Mouse (Mus musculus): ENCODE results near the gene Mrpl34.

Mrpl34 gene

GRCm38 (mm10) chr8:71496481-71496880, 31.7 kb downstream of the Mrpl34 start:
- peak; percentile 69 for DNase-seq (ENCODE audit: low spot score)

- no peak for DNase-seq (ENCODE audit: low spot score)
These were observed 32.4 kb downstream of the Mrpl34 start for GRCm38 (mm10) chr8:71497077-71497645.

GRCm38 (mm10) chr8:71497881-71498501, 33.2 kb downstream of the Mrpl34 start:
- no peak for DNase-seq (ENCODE audit: low spot score)

- no peak for DNase-seq (ENCODE audit: low spot score)
These were observed 34.3 kb downstream of the Mrpl34 start for GRCm38 (mm10) chr8:71498816-71499690.

- DNase-seq (ENCODE audit: low spot score), result no peak
These were observed 39.6 kb downstream of the Mrpl34 start for GRCm38 (mm10) chr8:71504349-71504748.

DNA sequence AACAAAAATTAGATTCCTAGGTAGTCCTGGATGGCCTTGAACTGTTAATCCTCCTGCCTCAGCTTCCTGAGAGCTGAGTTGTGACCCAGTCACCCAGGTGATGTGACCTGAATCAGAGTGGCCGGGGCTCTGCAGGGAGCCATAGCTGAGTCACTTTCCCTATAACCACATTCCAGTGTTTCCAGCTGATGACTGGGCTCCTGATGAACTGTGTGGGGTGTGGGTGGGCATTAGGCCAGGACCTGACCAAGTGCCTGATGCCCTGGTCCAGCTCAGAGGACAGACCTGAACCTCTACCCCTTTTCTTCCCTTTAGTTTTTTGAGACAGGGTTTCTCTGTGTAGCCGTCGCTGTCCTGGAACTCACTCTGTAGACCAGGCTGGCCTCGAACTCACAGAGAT, 40.6 kb downstream of the Mrpl34 start:
- DNase-seq (ENCODE audit: low spot score), result no peak

DNA sequence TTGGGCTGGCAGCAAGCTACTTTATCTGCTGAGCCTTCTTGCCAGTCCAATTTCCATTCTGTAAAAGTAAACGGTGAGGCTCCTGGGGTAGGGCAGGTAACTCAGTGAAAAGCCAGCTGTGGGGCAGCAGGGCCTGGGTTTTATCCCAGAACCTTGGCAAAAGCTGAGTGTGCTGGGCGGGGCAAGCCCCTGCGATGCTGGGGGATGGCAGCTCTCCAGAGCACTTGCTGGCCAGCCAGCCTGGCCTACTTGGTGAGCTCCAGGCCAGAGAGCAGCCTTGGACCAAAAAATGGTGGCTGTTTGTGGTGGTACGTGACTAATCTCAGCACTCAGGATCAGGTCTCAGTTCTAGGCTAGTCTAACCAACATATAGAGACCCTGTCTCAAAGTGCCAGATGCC, 41.2 kb downstream of the Mrpl34 start:
- DNase-seq (ENCODE audit: low spot score), result no peak

DNA sequence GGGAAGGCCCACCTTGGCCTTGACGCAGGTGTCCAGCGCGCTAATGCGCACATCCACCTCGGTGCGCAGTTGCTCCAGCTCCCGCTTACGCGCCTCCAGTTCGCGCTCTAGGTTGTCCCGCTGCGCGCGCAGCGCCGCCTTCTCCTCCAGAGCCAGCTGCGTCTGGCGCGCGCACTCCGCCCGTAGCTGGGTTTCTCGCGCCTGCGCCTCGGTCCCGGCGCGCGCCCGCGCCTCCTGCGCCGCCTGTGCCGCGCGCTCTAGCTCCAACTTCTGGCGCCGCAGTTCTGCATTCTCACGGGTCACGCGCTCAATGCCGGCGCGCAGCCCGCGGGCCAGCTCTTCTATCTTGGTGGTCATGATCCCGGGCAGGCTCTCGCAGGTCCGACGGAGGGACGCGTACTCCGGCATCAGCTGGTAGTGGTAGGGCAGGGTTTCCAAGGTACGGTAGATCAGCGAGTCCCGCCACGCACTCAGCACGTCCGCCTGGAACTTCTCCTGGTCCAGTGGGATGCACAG, 42.9 kb downstream of the Mrpl34 start:
- DNase-seq (ENCODE audit: low spot score), result no peak

GRCm38 (mm10) chr8:71509316-71509715, 44.6 kb downstream of the Mrpl34 start:
- DNase-seq (ENCODE audit: low spot score), result no peak

- DNase-seq (ENCODE audit: low spot score), result no peak
These were observed 46.9 kb downstream of the Mrpl34 start, which contains the start of gene Plvap for GRCm38 (mm10) chr8:71511644-71512043. Gene Plvap, minus strand, starts transcription at chr8:71511752.

DNA sequence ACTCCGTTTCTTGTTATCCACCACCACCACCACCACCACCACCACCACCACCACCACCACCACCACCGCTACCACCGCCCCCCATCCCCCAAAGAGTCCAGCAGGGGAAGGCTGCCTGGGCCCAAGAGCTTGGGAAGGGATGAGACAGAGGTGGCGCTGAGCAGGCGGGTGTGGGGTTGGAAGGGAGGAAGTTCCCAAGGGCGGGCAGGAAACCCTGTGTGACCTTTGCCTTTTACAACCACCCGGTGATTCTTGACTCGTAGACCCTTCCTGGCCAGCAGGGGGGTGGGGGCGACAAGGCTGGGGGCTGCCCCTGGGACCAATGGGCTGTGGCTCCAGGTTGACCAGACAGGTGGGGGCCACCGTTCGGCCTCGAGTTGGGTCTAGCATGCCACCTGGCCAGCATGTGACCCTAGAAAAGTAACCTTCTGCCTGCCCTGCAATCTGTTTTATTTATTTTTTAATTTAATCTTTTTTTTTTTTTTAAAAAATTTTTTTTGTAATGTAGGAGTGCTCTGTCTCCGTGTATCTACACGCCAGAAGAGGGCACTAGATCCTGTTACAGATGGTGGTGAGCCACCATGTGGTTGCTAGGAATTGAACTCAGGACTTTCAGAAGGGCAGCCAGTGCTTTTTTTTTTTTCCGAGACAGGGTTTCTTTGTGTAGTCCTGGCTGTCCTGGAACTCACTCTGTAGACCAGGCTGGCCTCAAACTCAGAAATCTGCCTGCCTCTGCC, 48.4 kb downstream of the Mrpl34 start:
- DNase-seq (ENCODE audit: low spot score), result no peak

- DNase-seq (ENCODE audit: low spot score), result no peak
These were observed 50.3 kb downstream of the Mrpl34 start for GRCm38 (mm10) chr8:71515043-71515442.

All from ovary, postnatal 10 days (tissue).